Mouse (Mus musculus) small intestine, adult 2 months (tissue): ENCODE results near the gene Siah3.

Source experiments
- CTCF ChIP-seq: fragments of 200-500 bp; IDR thresholded peaks from 2 replicates; pipeline ENCODE4 v1.5.1; 2012; ENCODE audit warnings: low read depth, mild to moderate bottlenecking, control low read depth, inconsistent platforms, low read length, moderate library complexity, mixed read lengths; ENCODE audit not compliant: insufficient replicate concordance, insufficient read length; ENCODE audit errors: extremely low read depth
- POLR2A ChIP-seq: fragments of 200-500 bp; IDR thresholded peaks from 2 replicates; pipeline ENCODE4 v1.6.1; 2012; ENCODE audit warnings: low read depth, mild to moderate bottlenecking, control low read depth, inconsistent platforms, low read length, moderate library complexity

DNA sequence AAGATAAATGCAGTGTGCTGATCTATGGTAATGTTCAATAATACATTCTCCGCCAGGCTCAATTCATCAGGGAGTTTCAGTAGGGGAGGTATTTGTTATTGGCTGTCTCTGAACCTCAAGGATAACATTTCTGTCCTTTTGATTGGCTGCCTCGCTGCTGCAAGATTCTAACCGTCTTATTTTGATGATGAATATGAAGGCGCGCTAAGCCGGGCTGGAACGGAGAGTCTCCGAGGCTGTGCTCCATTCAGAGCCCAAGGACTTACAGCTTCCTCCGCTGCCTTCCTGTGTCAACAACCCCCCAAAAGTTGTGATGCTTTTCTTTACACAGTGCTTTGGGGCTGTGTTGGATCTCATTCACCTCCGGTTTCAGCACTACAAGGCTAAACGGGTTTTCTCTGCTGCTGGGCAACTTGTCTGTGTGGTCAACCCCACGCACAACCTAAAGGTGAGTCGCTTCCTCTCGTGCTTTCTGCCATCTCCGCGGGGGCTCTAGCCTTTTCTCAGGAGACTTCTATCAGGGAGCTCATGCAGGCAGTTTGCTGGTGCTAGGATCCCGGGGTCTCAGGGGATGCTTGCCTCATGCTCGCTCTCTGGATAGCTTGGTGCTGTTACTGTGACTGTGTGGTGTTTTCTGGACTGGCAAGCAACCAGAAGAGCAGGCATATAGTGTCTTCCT, at the start of gene Siah3:
- TF ChIP-seq POLR2A (no peak), CTCF (no peak)
